Comparison of ENCODE assay signal across 7 mouse cellular contexts in genomic region chr4:125912444-125913049, GRCm38 (mm10).
A peak's percentile ranks its signal among the peaks of the same experiment; 100 is the strongest.
DNase-seq lines count a peak whose midpoint lies in the region.

No protein-coding gene starts in this region.

- DNase-seq in ES-CJ7 (ENCODE audit: low read depth, low spot score) = peak; percentile 92
- DNase-seq in adrenal gland, adult (ENCODE audit: inconsistent age in 2 of 2, low spot score in 1 of 2) = peak; percentile 74 to 92
- peak; percentile 92 for DNase-seq in embryo, embryonic 10.5 days (ENCODE audit: low spot score)
- DNase-seq in heart, postnatal 10 days = peak; percentile 26 to 66
- DNase-seq in layer of hippocampus, adult 11-12 months (ENCODE audit: low spot score) = peak; percentile 80
- peak; percentile 9 to 24 for DNase-seq in lung, adult 18-20 months
- DNase-seq in retina, postnatal 1 day = peak; percentile 89

- intact Hi-C loops in heart, postnatal 10 days (cut with DNase I) = no loop called here

Comparison
In these comparisons a context has a peak if more than half of its experiments do, and no peak if none do; other contexts are left out.
1. Peak in every context shown above with its lines: DNase-seq.
2. DNase-seq: peak in every context shown above with its lines; median percentile 92 in ES-CJ7; 92 in embryo, embryonic 10.5 days; 89 in retina, postnatal 1 day; 83 in adrenal gland, adult; 80 in layer of hippocampus, adult 11-12 months; 46 in heart, postnatal 10 days; 16 in lung, adult 18-20 months.